Mouse (Mus musculus): Measurements from ENCODE around the gene Msh5.

The Msh5 gene

GRCm38 (mm10) chr17:35046681-35047455 lies at the start of gene Msh5:
TSS of gene Msh5 (minus strand) at chr17:35046745.
- peak; percentile 97 for ATAC-seq (ENCODE audit: low TSS enrichment)

- peak; percentile 41; the same call in 1 of the 2 replicates for ATAC-seq (ENCODE audit: low TSS enrichment)
Measured at GRCm38 (mm10) chr17:35094475-35095365, 48.2 kb upstream of the Msh5 start.

- no peak for ATAC-seq (ENCODE audit: low TSS enrichment)
Measured at GRCm38 (mm10) chr17:35092403-35093198, 46.1 kb upstream of the Msh5 start.

- ATAC-seq (ENCODE audit: low TSS enrichment): no peak
Measured at GRCm38 (mm10) chr17:35090166-35090932, 43.8 kb upstream of the Msh5 start.

GRCm38 (mm10) chr17:35088825-35089644 lies 42.5 kb upstream of the Msh5 start, which contains the start of gene Abhd16a:
TSS of gene Abhd16a (plus strand) at chr17:35089263.
- ATAC-seq (ENCODE audit: low TSS enrichment): peak; percentile 98

- ATAC-seq (ENCODE audit: low TSS enrichment): no peak
Measured at GRCm38 (mm10) chr17:35088151-35088550, 41.6 kb upstream of the Msh5 start.

GRCm38 (mm10) chr17:35085208-35085865 lies 38.8 kb upstream of the Msh5 start, which contains the start of gene Ly6g6f:
TSS of gene Ly6g6f (minus strand) at chr17:35085610.
- no peak for ATAC-seq (ENCODE audit: low TSS enrichment)

- ATAC-seq (ENCODE audit: low TSS enrichment): no peak
Measured at GRCm38 (mm10) chr17:35083929-35084497, 37.5 kb upstream of the Msh5 start.

- ATAC-seq (ENCODE audit: low TSS enrichment): no peak
Measured at GRCm38 (mm10) chr17:35082841-35083576, 36.5 kb upstream of the Msh5 start.

- no peak for ATAC-seq (ENCODE audit: low TSS enrichment)
Measured at GRCm38 (mm10) chr17:35080710-35081109, 34.2 kb upstream of the Msh5 start.

GRCm38 (mm10) chr17:35080248-35080647 lies 33.7 kb upstream of the Msh5 start:
- ATAC-seq (ENCODE audit: low TSS enrichment): no peak

- no peak for ATAC-seq (ENCODE audit: low TSS enrichment)
Measured at GRCm38 (mm10) chr17:35079778-35080177, 33.2 kb upstream of the Msh5 start.

- ATAC-seq (ENCODE audit: low TSS enrichment): no peak
Measured at GRCm38 (mm10) chr17:35077786-35078233, 31.3 kb upstream of the Msh5 start, which contains the start of gene Ly6g6d. TSS of gene Ly6g6d (minus strand) at chr17:35078065.

- no peak for ATAC-seq (ENCODE audit: low TSS enrichment)
Measured at GRCm38 (mm10) chr17:35077285-35077684, 30.7 kb upstream of the Msh5 start.

- no peak for ATAC-seq (ENCODE audit: low TSS enrichment)
Measured at GRCm38 (mm10) chr17:35076507-35077176, 30.1 kb upstream of the Msh5 start, which contains the start of gene Ly6g6e. TSS of gene Ly6g6e (plus strand) at chr17:35076902.

GRCm38 (mm10) chr17:35074097-35074496 lies 27.6 kb upstream of the Msh5 start:
- no peak for ATAC-seq (ENCODE audit: low TSS enrichment)

GRCm38 (mm10) chr17:35071454-35071853 lies 24.9 kb upstream of the Msh5 start:
- no peak for ATAC-seq (ENCODE audit: low TSS enrichment)
